Mouse (Mus musculus) kidney, adult 18-20 months (tissue): Measurements from ENCODE around the gene Slc44a1.

Source experiments
- DNase-seq: peaks from one replicate; pipeline ENCODE4 v3.0.0; 2021

Gene Slc44a1

GRCm38 (mm10) chr4:53440010-53440815, at the start of gene Slc44a1:
Slc44a1 (plus strand) TSS chr4:53440413.
- peak; percentile 85 for DNase-seq

GRCm38 (mm10) chr4:53395002-53395401, 45.2 kb upstream of the Slc44a1 start:
- DNase-seq, result no peak

GRCm38 (mm10) chr4:53396623-53397192, 43.5 kb upstream of the Slc44a1 start:
- DNase-seq, result no peak

GRCm38 (mm10) chr4:53397280-53398117, 42.7 kb upstream of the Slc44a1 start:
- no peak for DNase-seq

GRCm38 (mm10) chr4:53398561-53398960, 41.7 kb upstream of the Slc44a1 start:
- DNase-seq, result no peak

- DNase-seq, result no peak
Observed at GRCm38 (mm10) chr4:53399428-53399827, 40.8 kb upstream of the Slc44a1 start.

GRCm38 (mm10) chr4:53403386-53403785, 36.8 kb upstream of the Slc44a1 start:
- DNase-seq, result no peak

GRCm38 (mm10) chr4:53404431-53404925, 35.7 kb upstream of the Slc44a1 start:
- no peak for DNase-seq

- DNase-seq, result no peak
Observed at GRCm38 (mm10) chr4:53406866-53407265, 33.3 kb upstream of the Slc44a1 start.

- DNase-seq, result no peak
Observed at GRCm38 (mm10) chr4:53408821-53409220, 31.4 kb upstream of the Slc44a1 start.

- DNase-seq, result no peak
Observed at GRCm38 (mm10) chr4:53409526-53410085, 30.6 kb upstream of the Slc44a1 start.

GRCm38 (mm10) chr4:53410752-53411151, 29.5 kb upstream of the Slc44a1 start:
- DNase-seq, result no peak

- DNase-seq, result no peak
Observed at GRCm38 (mm10) chr4:53411958-53412870, 28.0 kb upstream of the Slc44a1 start.

- DNase-seq, result no peak
Observed at GRCm38 (mm10) chr4:53412991-53413390, 27.2 kb upstream of the Slc44a1 start.

GRCm38 (mm10) chr4:53414031-53414797, 26.0 kb upstream of the Slc44a1 start:
- DNase-seq, result no peak

- no peak for DNase-seq
Observed at GRCm38 (mm10) chr4:53415873-53416637, 24.2 kb upstream of the Slc44a1 start.

- DNase-seq, result no peak
Observed at GRCm38 (mm10) chr4:53416928-53417327, 23.3 kb upstream of the Slc44a1 start.

GRCm38 (mm10) chr4:53422799-53423198, 17.4 kb upstream of the Slc44a1 start:
- DNase-seq, result no peak

GRCm38 (mm10) chr4:53427120-53427519, 13.1 kb upstream of the Slc44a1 start:
- DNase-seq, result no peak

- DNase-seq, result no peak
Observed at GRCm38 (mm10) chr4:53430522-53430921, 9.7 kb upstream of the Slc44a1 start.
